Mouse (Mus musculus): ENCODE results near the gene Gm28042.

- TF ChIP-seq CTCF (IDR thresholded peaks at IDR 0.05; ENCODE audit: extremely low read depth, insufficient read length, insufficient replicate concordance, low read depth, low read length) (no peak), POLR2A (IDR thresholded peaks at IDR 0.05; ENCODE audit: low read depth, low read length) (no peak)
Observed at GRCm38 (mm10) chr2:120007680-120008210, 19.5 kb upstream of the Gm28042 start.

All from small intestine, adult 2 months (tissue).